Mouse (Mus musculus) C2C12 (cell line): Measurements from ENCODE around the gene Spp2.

ENCODE experiments used
- CEBPB ChIP-seq: IDR thresholded peaks from one replicate; pipeline ENCODE4 v1.6.1; 2011; ENCODE audit warnings: low read depth, mild to moderate bottlenecking, control low read depth, moderate library complexity
- CTCF ChIP-seq: IDR thresholded peaks from one replicate; pipeline ENCODE4 v1.5.1; 2011; ENCODE audit not compliant: control insufficient read depth, insufficient read depth, insufficient read length
- FOSL1 ChIP-seq: IDR thresholded peaks from one replicate; pipeline ENCODE4 v1.8.0; 2011; ENCODE audit warnings: mild to moderate bottlenecking, low read length; ENCODE audit not compliant: poor library complexity, insufficient read depth, severe bottlenecking
- MAX ChIP-seq: IDR thresholded peaks from one replicate; pipeline ENCODE4 v1.6.1; 2011; ENCODE audit warnings: mild to moderate bottlenecking, control low read depth
- MYOD1 ChIP-seq: IDR thresholded peaks from one replicate; pipeline ENCODE4 v1.6.1; 2011; ENCODE audit warnings: low read depth; ENCODE audit not compliant: control insufficient read depth, insufficient read length
- MYOG ChIP-seq: IDR thresholded peaks from one replicate; pipeline ENCODE4 v1.6.1; 2011; ENCODE audit not compliant: control insufficient read depth, insufficient read length; ENCODE audit errors: extremely low read depth
- USF1 ChIP-seq: IDR thresholded peaks from one replicate; pipeline ENCODE4 v1.6.1; 2011; ENCODE audit warnings: low read depth, mild to moderate bottlenecking, control low read depth, moderate library complexity

DNA sequence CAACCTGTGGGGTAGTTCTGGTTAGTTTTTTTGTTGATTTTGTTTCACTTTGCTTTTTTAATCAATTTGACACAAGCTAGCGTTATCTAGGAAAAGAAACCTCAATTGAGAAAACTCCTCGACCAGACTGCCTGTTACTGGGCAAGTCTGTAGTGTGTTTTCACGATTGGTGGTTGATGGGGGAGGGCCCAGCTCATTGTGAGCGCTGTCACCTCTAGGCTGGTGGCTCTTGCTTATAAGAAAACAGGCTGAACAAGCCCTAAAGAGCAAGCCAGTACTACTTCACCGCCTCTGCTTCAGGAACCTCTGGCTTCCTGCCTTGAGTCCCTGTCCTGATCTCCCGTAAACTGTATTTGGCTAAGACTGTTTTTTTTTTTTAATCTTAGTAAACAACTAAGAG lies 40.7 kb downstream of the Spp2 start:
- TF ChIP-seq MYOD1 = no peak
- TF ChIP-seq CTCF = no peak
- no peak for TF ChIP-seq MAX
- TF ChIP-seq MYOG = no peak
- no peak for TF ChIP-seq USF1
- no peak for TF ChIP-seq CEBPB
- no peak for TF ChIP-seq FOSL1
